Mouse (Mus musculus) G1E (cell line): ENCODE results near the gene Gm20431.

ENCODE experiments used
- CTCF ChIP-seq: IDR thresholded peaks from 2 replicates; pipeline ENCODE4 v1.5.1; 2012; ENCODE audit warnings: low read depth, low read length, inconsistent platforms, mixed read lengths
- GATA1 ChIP-seq: IDR thresholded peaks from 2 replicates; pipeline ENCODE4 v1.6.1; 2012; ENCODE audit warnings: borderline replicate concordance, low read length, inconsistent platforms, mixed read lengths

DNA sequence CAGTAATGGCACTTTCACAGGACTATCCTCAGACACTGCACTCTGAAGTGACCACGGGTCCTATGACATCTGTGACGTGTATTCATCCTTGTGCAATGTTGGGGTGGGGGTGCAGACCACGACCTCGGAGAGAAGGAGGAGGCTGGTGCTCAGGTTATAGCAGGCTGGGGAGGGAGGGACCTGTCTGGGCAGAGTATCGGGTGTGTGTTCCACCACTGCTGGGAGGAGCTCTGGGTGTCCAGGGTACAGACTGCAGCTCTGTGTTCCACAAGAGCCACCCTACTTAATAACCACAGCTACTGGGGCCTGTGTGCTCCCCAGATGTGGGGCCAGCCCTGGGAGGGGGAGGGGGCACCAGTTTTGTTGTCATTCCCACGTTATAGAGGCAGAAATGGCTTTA lies 48.7 kb upstream of the Gm20431 start:
- TF ChIP-seq CTCF = no peak
- no peak for TF ChIP-seq GATA1
